Mouse (Mus musculus): Measurements from ENCODE around the gene Zswim3. TPM values are rescaled to one million over a fixed set of nuclear protein-coding genes. Genes with fewer than 3 reads are reported as not detected.
"Not testable (repeated sequence)": the region's sequence is repeated elsewhere in the genome, so short reads cannot be mapped to it uniquely, and the experiment has no call there.

Zswim3 gene
- polyA plus RNA-seq, 1 experiment, result 2.5 TPM

DNA sequence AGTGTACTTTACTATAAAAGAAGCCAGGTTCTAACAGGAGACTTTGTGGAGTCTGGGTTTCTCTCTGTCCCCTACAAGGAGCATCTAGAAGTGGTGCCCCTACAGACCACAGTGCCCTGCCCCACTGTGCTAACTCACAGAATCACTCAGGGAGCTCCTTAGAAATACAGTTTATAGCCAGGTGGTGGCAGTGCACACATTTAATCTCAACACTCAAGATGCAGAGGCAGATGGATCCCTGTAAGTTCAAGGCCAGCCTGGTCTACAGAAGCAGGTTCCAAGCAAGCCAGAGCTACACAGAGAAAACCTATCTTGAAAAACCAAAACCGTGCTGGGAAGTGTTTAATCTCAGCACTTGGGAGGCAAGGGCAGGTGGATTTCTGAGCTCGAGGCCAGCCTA is 11.1 kb upstream of the Zswim3 start:
- Histone ChIP-seq H3K27me3 (ENCODE audit: control insufficient read depth, insufficient read depth, low read length) (no peaks in the 10 kb centered on the region), H3K4me1 (ENCODE audit: control insufficient read depth, insufficient read depth, insufficient read length) (no peaks in the 10 kb centered on the region), H3K27ac (ENCODE audit: insufficient read depth, low read length) (no peak overlapping the region), H3K36me3 (ENCODE audit: control insufficient read depth, insufficient read depth, low read length) (peaks cover 30% of the 10 kb centered on the region), H3K4me3 (ENCODE audit: extremely low read depth, insufficient read depth, insufficient read length) (no peak overlapping the region)
- TF ChIP-seq POLR2A (IDR thresholded peaks at IDR 0.05; ENCODE audit: low read depth, low read length) (no peak), CTCF (IDR thresholded peaks at IDR 0.05; ENCODE audit: extremely low read depth, insufficient read depth, insufficient read length, insufficient replicate concordance) (no peak)
- whole genome bisulfite sequencing, result 86% methylated on average over 2 of the region's 2 CpGs
- no peak for DNase-seq (ENCODE audit: low read depth in 1 of 2, low spot score in 2 of 2)

DNA sequence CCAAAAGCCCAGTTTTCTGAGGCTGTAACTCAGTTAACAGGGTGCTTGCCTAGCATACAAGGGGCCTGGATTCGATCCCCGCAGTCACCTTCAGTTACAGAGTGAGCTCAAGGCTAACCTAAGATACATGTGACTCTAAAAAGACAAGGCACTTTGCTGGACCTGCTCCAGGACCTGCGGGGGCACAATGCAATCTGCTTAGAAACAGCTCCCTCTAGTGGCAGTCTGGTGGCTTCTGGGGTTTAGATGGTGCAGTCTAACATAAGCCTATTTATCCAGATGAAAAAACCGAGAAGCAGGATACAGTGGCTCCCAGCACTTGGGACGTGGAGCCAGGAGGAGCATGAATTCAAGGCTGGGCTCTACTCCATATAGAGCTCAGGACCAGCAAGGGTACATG is 10.6 kb upstream of the Zswim3 start:
- DNase-seq (ENCODE audit: low read depth in 1 of 2, low spot score in 2 of 2), result peak; percentile 61 to 62
- H3K27ac ChIP-seq (ENCODE audit: insufficient read depth, low read length), result no peak overlapping the region
- WGBS, result 37% methylated on average over 5 of the region's 5 CpGs
- no peaks in the 10 kb centered on the region for H3K4me1 ChIP-seq (ENCODE audit: control insufficient read depth, insufficient read depth, insufficient read length)
- H3K27me3 ChIP-seq (ENCODE audit: control insufficient read depth, insufficient read depth, low read length), result no peaks in the 10 kb centered on the region
- peaks cover 32% of the 10 kb centered on the region for H3K36me3 ChIP-seq (ENCODE audit: control insufficient read depth, insufficient read depth, low read length)
- H3K4me3 ChIP-seq (ENCODE audit: extremely low read depth, insufficient read depth, insufficient read length), result no peak overlapping the region
- TF ChIP-seq POLR2A (IDR thresholded peaks at IDR 0.05; ENCODE audit: low read depth, low read length), result no peak
- peak; percentile 63; the same call in 1 of the 2 replicates for TF ChIP-seq CTCF (IDR thresholded peaks at IDR 0.05; ENCODE audit: extremely low read depth, insufficient read depth, insufficient read length, insufficient replicate concordance)

DNA sequence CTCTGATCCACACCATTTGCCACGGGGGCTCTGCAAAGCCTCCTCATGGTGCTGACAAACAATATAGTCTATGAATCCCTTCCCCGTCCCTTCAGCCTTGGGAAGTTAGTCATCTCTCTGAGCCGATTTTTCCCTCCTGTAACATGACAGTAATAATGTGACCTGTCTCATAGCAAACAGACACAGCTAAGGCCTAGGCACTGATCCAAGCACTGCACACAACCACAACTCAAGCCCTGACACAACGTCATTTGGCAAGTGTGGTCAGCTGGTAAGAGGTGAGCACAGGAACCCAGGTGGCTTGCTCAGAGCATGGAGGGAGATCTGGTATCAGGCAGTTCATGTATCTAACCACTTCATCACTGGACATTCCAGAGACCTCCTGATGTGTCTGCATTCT is 9.0 kb upstream of the Zswim3 start:
- DNase-seq (ENCODE audit: low read depth in 1 of 2, low spot score in 2 of 2), result no peak
- H3K4me3 ChIP-seq (ENCODE audit: extremely low read depth, insufficient read depth, insufficient read length), result no peak overlapping the region
- no peaks in the 10 kb centered on the region for H3K4me1 ChIP-seq (ENCODE audit: control insufficient read depth, insufficient read depth, insufficient read length)
- 85% methylated on average over 4 of the region's 4 CpGs for WGBS
- H3K27me3 ChIP-seq (ENCODE audit: control insufficient read depth, insufficient read depth, low read length), result no peaks in the 10 kb centered on the region
- TF ChIP-seq CTCF (IDR thresholded peaks at IDR 0.05; ENCODE audit: extremely low read depth, insufficient read depth, insufficient read length, insufficient replicate concordance), result no peak
- TF ChIP-seq POLR2A (IDR thresholded peaks at IDR 0.05; ENCODE audit: low read depth, low read length), result no peak
- peaks cover 39% of the 10 kb centered on the region for H3K36me3 ChIP-seq (ENCODE audit: control insufficient read depth, insufficient read depth, low read length)
- H3K27ac ChIP-seq (ENCODE audit: insufficient read depth, low read length), result no peak overlapping the region

DNA sequence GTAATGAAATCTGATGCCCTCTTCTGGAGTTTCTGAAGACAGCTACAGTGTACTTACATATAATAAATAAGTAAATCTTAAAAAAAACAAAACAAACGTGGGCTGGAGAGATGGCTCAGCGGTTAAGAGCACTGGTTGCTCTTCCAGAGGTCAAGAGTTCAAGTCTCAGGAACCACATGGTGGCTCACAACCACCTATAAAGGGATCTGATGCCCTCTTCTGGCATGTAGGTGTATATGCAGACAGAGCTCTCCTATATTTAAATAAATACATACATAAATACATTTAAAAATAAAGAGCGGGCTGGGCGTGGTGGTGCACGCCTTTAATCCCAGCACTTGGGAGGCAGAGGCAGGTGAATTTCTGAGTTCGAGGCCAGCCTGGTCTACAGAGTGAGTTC is 6.3 kb upstream of the Zswim3 start:
- not testable (repeated sequence) for H3K4me1 ChIP-seq (ENCODE audit: control insufficient read depth, insufficient read depth, insufficient read length); DNase-seq (ENCODE audit: low read depth in 1 of 2, low spot score in 2 of 2); H3K27me3 ChIP-seq (ENCODE audit: control insufficient read depth, insufficient read depth, low read length); H3K27ac ChIP-seq (ENCODE audit: insufficient read depth, low read length); H3K4me3 ChIP-seq (ENCODE audit: extremely low read depth, insufficient read depth, insufficient read length)
- 81% methylated on average over 6 of the region's 6 CpGs for WGBS
- H3K36me3 ChIP-seq (ENCODE audit: control insufficient read depth, insufficient read depth, low read length), result peaks cover 28% of the 10 kb centered on the region

DNA sequence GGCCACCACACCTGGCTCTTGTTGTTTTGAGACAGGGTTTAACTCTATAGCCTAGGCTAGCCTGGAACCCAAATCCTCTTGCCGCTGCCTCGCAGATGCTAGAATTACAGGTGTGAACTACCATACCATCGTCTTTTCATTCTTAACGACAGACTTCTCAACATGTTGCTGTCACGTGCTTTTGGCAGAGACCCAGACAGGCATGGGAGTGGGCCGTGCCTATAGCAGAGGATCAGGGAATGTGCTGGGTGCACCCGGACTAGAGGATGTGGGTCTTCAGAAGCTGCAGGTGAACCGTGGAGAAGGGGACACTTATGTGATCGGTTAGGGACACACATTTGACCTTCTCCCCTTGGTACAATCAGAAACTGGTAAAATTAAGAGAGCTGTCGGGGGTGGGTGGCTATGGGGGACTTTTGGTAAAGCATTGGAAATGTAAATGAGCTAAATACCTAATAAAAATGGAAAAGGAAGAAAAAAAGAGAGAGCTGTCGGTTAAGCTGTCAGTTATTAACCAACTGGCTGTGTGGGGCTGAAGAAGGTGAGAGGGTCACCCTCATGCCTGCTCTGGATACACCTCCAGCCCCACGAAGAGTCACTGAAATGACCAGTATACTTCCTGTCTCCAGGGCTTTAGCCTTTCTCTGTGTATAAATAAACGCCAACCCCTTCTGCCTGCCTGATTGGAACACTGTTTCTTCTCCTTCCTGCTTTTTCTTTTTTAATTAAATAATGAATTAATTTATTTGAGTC is 4.5 kb upstream of the Zswim3 start:
- 94% methylated on average over 13 of the region's 13 CpGs for WGBS
- peaks cover 21% of the 10 kb centered on the region for H3K36me3 ChIP-seq (ENCODE audit: control insufficient read depth, insufficient read depth, low read length)
- no peak for TF ChIP-seq CTCF (IDR thresholded peaks at IDR 0.05; ENCODE audit: extremely low read depth, insufficient read depth, insufficient read length, insufficient replicate concordance)
- no peak for TF ChIP-seq POLR2A (IDR thresholded peaks at IDR 0.05; ENCODE audit: low read depth, low read length)

DNA sequence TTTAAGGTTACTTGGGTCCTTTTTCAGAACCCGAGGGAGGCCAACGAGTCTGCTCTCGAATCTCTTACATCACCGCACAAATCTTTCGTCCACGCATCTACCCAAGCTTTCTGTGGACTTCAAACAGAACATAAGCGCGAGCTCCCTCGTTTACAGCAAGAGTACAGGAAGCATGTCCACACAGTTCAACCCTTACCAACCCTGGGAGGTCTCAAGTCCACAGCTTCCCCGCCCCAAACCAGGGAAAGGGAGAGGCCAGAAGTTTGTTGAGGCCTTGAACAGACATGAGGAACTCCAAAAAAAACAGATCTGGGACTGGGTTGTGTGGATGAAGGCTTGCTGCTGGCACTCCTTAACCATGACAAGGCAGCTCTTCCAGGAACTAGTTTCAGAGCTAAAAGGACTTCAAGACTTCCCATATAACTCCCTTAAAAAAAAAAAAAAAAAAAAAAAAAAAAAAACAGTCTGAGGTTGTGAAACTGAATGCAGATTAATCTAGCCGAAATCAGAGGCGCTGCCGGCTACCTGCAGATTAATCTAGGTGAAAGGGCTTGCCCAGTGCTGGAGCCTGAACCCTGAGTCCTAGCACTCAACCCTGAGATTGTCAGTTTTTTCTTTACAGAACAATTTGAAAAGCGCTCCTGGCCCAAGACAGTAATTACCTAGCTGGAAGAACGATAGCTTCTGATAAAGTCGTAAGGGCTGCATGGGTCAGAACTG is 1.5 kb upstream of the Zswim3 start:
- H3K27ac ChIP-seq (ENCODE audit: insufficient read depth, low read length), result no peak overlapping the region
- TF ChIP-seq POLR2A (IDR thresholded peaks at IDR 0.05; ENCODE audit: low read depth, low read length), result no peak
- no peak for TF ChIP-seq CTCF (IDR thresholded peaks at IDR 0.05; ENCODE audit: extremely low read depth, insufficient read depth, insufficient read length, insufficient replicate concordance)
- H3K36me3 ChIP-seq (ENCODE audit: control insufficient read depth, insufficient read depth, low read length), result peaks cover 11% of the 10 kb centered on the region
- no peak overlapping the region; the same call in 1 of the 2 replicates for H3K4me3 ChIP-seq (ENCODE audit: extremely low read depth, insufficient read depth, insufficient read length)
- 88% methylated on average over 16 of the region's 16 CpGs for WGBS
- H3K4me1 ChIP-seq (ENCODE audit: control insufficient read depth, insufficient read depth, insufficient read length), result peaks cover 8% of the 10 kb centered on the region; the same call in 1 of the 2 replicates
- H3K27me3 ChIP-seq (ENCODE audit: control insufficient read depth, insufficient read depth, low read length), result no peaks in the 10 kb centered on the region
- DNase-seq (ENCODE audit: low read depth in 1 of 2, low spot score in 2 of 2), result no peak

More for the DNA sequence above, 4.5 kb upstream of the Zswim3 start:
- H3K27me3 ChIP-seq (ENCODE audit: control insufficient read depth, insufficient read depth, low read length), result no peaks in the 10 kb centered on the region
- no peak overlapping the region for H3K4me3 ChIP-seq (ENCODE audit: extremely low read depth, insufficient read depth, insufficient read length)
- H3K27ac ChIP-seq (ENCODE audit: insufficient read depth, low read length), result no peak overlapping the region
- no peak for DNase-seq (ENCODE audit: low read depth in 1 of 2, low spot score in 2 of 2)
- peaks cover 8% of the 10 kb centered on the region; the same call in 1 of the 2 replicates for H3K4me1 ChIP-seq (ENCODE audit: control insufficient read depth, insufficient read depth, insufficient read length)

DNA sequence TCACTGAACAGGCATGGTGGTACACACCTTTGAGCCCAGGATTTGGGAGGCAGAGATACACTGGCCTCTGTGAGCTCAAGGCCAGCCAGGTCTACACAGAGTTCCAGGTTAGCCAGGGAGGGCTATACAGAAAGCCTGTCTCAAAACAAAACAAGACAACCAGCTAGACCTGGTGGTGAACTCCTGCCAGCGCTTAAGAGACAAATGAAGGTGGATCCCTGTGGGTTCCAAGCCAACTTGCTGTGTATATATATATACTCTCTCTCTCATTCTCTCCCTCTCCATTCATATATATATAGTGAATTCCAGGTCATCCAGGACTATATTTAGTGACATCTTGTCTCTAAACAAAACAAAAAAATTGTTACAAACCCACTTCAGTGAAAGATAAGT is 981 bp upstream of the Zswim3 start:
- Histone ChIP-seq H3K27ac (ENCODE audit: insufficient read depth, low read length) (no peak overlapping the region), H3K36me3 (ENCODE audit: control insufficient read depth, insufficient read depth, low read length) (peaks cover 12% of the 10 kb centered on the region), H3K4me3 (ENCODE audit: extremely low read depth, insufficient read depth, insufficient read length) (peak overlapping the region; percentile 93), H3K27me3 (ENCODE audit: control insufficient read depth, insufficient read depth, low read length) (no peaks in the 10 kb centered on the region), H3K4me1 (ENCODE audit: control insufficient read depth, insufficient read depth, insufficient read length) (peaks cover 8% of the 10 kb centered on the region; the same call in 1 of the 2 replicates)
- WGBS, result 74% methylated on average over 1 of the region's 1 CpGs
- no peak for DNase-seq (ENCODE audit: low read depth in 1 of 2, low spot score in 2 of 2)
- TF ChIP-seq CTCF (IDR thresholded peaks at IDR 0.05; ENCODE audit: extremely low read depth, insufficient read depth, insufficient read length, insufficient replicate concordance) (no peak), POLR2A (IDR thresholded peaks at IDR 0.05; ENCODE audit: low read depth, low read length) (no peak)

Measured in spleen, adult 2 months (tissue).